Mouse (Mus musculus) skeletal muscle tissue, adult 2 months (tissue): ENCODE measurements around the gene Chid1.

ENCODE experiments used
- DNase-seq: peaks from one replicate; pipeline ENCODE4 v3.0.0-alpha.2; 2012; ENCODE audit warnings: low read depth, low spot score

Chid1 gene

DNA sequence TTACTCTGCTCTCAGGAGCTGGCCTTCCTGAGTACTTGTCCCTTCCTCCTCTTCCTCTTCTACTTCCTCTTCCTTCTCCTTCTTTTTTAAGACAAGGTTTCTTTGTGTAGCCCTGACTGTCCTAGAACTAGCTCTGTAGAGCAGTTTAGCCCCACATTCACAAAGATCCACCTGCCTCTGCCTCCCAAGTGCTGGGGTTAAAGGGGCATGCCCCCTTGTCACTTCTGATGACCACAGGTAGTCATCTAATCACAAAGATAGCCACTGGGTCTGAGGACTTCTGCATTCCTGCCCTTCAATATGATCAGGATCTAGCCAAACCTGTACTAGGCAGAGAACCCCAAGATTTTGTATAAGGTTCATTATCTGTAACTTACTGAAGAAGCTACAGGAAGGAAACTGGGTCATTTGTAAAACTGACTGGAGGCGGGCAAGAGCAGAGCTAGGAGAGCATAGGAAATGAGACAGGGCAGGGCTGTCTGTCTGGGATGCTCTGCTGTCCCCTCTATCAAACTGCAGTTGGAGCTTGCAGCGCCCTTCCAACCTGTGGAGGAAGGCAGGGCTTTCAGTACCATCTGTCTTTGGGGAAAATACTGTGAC lies 20.2 kb upstream of the Chid1 start:
- no peak for DNase-seq

DNA sequence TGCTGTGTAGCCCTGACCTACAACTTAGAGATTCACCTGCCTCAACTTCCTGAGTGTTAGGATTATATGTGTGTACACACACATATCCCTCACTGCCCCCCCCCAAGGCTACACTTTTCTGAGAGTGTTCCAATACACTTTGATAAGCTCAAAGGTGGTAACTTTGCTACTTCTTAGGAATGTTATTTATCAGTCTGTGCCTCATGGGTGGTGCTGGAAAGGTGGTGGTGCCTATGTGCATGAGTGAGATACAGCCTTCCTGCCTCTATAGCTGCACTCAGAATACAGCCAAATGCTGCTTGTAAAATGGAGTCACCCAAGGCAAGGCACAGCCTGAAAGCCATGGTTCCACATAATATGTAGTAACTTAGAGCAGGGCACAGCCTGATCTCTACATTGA lies 19.3 kb upstream of the Chid1 start:
- no peak for DNase-seq

DNA sequence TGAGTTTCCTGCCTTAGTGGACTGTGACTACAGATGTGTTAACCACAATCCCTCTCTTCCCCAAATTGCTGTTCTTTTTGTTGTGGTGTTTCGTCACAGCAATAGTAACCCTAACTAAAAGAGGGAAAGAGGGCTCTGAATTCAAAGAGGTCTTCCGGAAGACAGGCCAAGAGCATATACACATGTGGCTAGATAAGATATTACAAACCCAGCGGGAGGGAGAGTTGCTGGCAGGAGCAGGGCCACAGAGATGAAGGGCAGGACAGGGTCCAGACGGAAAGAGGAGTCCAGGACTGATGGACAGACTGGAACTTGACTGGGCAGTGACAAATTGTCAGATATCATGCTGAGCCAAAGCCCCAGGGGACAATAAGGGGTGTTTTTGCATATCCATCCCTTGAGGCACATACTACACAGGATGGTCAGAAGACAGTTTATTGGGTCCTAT lies 18.7 kb upstream of the Chid1 start:
- no peak for DNase-seq

DNA sequence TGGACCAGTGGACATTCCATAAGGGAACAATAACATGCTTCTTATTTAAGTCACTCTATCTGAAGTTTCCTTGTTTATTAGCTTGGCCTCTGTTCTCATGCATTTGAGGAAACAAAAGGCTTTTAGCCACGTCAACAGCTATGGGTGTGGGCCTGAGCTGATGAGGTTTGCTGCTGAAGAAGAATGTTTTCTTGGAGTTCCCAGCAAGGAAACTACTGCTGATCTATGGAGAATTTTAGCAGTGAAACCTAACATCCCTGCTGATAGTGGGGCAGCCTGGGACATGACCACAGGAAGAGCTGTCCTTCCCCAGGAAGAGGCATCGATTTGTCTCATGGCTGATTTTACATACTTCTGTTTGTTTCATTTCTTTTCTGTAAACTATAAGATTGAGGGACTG lies 10.8 kb upstream of the Chid1 start:
- peak; percentile 30 for DNase-seq

DNA sequence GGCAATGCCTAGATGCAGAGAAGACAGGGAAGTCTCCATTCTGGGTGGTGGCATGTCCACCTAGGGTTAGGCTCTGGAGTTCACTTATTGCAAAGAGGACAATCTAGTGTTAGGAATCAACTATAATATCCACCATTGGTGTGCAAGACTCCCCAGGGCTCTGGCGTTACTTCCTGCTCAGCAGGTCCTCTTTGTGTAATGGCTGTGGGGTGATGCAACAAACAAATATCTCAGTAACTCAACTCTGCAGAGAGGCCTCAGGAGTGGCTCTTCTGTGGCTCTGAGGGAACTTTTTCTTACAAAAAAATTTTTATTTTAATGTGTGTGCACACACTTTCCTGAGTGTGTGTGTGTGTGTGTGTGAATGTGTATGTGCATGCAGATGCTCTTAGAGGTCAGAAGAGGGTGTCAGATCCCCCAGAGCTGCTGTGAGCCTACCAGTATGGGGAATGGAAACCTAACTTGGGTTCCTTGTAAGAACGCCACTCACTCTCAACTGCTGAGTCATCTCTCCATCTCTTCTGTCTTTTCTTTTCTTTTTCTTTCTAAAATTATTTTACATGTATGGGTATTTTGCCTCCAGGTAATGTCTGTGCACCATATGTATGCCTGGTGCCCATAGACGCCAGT lies 9.9 kb upstream of the Chid1 start:
- DNase-seq, result no peak

DNA sequence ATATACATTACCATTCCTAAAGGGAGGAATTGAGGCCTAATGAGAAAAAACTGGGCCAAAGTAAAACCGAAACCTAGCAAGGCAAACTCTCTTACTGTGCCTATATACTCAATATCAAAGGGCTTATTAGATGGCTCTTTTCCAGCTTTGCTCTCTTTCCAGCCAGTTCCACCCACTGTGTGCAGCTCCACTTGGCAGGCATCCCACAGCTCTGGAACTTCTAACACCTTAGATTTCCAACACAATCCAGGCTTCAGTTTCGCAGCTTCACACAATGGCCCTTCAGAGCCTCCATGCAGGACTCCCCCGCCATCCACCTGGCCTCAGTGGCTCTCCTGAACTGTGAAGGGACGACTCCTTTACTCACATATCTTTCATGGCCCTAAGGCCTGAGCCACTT lies 5.0 kb upstream of the Chid1 start:
- no peak for DNase-seq

DNA sequence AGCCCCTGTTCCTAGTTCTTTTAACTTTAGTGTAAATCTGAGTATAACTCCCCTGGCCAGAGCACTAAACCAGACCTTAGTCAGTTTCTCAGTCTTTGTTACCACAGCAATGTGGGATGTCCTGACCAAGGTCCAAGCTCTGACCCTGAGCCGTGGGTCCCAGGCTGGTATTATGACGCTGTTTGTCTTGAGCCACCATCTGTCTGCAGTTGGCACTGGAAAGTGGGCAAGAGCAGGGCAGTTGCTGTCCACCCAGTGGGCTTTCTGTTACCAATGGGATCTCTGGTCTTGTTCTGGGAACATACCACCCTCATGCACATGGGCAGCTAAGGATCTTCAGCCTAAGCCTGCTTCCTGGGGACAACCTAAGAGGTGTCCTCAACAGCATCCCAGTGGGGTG lies 2.9 kb upstream of the Chid1 start:
- DNase-seq, result no peak

DNA sequence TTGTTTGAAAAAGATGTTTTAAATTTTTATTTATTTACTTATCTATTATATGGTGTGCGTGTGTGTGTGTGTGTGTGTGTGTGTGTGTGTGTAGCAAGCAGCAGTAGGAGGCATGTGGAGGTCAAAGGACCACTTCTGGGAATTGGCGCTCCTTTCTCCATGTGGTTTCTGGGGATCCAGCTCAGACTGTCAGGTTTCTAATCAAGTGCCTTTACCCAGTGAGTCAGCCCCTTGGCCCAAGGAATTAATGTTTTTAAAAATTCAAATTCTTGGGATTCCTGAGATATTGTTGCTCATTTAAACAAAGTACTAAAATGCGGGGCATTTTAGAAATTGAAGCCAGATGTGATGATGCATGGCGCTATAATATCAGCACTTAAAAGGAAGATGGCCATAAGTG lies 2.0 kb upstream of the Chid1 start:
- no peak for DNase-seq

DNA sequence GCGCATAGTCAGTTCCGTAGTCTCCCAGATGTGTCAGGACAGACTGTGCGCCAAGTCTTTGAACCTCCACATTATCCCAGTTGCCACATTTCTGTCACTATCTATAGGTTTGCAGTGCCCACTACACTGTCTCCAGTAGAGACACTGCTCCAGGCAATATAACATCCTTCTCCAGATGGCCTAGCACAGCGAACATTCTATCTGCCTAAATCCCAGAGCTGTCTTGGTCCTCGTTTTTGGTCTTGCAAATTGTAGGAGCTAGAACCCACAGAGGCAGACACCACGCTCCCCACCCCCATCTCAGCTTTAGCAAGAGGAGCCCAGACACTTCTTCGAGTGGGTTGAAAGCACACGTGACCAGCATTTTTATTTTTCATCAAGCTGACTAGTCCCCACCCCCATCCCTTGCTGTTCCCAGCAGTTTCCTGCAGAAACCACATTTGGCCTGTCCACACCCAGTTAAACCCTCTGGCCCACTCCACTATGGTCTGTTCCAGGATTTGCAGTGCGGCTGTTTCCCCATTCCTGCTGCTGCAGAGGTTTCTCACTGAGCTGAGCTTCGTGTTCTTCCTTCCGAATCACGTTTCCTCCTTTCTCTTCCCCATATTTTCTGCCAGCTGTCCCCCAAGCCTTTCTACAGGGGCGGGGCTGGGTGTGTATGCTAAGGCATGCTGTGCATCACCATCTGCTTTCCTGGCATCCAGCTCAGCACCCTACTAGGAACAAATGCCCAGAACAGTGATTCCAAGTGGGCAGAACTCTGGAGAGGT lies 840 bp upstream of the Chid1 start:
- DNase-seq, result peak; percentile 84

DNA sequence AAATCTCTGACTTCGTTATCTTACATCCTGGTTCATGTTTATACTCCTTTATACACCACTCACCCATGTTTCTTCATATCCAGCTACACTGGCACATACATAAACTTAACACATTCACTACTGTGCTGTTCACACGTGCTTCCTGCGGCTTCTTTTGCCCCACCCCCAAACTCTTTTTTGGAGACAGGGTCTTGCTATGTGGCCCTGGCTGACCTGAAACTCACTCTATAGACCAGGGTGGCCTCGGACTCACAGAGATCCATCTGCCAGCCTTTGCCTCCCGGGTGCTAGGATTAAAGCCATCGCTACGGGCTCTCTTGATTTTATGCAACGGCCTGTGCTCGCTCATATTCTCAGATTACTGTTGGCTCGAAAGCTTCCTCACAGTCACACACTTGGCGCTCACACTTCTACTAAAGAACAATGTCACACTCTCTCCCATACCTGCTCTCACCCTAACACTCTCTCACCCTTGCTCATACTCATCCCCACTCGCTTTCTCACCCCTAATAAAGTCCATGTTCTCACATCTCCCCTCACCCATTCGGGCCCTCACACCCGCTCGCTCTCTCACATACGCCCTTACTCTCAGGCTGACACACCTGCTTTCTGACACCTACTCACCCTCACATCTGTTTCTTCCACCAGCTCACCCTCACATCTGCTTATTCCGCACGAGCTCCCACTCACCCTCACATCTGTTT lies 653 bp downstream of the Chid1 start:
- DNase-seq, result peak; percentile 25

DNA sequence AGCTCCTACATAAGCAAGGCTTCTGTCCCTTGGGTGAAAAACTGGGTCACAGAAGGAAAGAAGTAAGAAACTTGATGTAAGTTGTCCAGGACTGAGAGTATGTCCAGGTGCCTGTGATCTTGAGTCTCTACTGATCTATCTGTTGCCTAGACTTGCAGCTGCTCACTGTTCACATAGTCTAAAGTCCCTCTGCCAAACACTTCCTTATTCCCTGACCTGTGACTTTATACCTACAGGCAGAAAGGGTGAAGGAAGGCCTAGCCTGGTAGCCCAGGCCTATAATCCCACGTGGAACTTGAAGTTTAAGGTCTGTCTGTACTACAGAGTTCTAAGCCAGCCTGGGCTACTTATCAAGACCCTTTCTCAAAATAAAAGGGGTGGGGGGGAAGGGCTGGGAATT lies 4.1 kb downstream of the Chid1 start:
- no peak for DNase-seq

DNA sequence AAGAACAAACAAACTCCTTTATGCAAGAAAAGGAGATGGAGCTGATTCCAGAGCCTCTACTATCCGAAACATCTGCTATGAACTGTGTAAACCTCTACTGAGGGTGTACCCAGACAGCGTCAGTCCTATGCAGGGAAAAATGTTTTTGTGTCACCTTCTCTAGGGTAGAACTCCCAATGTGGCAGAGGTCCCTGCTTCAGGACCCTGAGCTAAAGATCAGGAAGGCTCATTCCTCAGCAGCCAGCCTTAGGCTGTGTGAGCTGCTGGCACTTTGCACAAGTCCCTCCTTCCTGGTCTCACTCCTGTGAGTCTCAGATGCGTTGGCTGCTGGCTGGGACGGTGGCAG lies 14.1 kb downstream of the Chid1 start:
- no peak for DNase-seq

DNA sequence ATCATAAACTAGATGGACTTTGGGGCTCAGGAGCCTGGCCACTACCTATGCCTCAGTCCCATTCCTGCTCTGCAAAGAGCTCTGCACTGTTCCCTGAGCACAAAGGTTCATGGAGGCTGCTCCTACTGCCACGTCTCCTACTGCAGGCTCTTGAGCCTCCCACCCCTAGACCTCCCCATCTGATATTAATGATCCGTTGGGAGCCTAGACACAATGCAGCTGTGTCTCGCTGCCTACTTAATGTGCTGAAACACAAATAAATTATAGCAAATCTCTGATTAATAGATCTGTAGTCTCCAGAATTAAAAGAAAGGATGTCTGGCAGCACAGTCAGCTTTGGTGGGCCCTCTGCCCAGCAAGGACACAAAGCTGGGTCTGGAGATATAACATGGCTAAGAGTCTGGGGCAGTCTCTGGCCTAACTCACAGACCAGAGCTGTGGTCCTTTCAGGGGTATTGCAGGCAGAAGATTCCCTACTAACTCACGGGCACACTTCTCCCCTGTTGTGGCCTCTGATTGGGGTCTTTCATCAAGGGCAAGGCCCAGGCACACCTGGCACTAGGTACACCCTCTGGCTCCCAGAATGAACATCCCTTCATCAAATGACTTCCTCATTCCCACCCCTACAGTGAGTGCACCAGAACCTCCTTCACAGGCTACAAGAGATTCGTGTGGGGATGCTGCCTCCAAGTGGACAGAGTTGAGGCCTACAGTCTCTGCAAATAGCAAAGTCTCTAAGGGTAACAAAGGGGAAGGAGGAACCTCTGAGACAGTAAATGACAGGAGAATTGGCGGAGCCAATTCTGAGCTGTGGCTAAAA lies 14.7 kb downstream of the Chid1 start:
- DNase-seq, result peak; percentile 60

DNA sequence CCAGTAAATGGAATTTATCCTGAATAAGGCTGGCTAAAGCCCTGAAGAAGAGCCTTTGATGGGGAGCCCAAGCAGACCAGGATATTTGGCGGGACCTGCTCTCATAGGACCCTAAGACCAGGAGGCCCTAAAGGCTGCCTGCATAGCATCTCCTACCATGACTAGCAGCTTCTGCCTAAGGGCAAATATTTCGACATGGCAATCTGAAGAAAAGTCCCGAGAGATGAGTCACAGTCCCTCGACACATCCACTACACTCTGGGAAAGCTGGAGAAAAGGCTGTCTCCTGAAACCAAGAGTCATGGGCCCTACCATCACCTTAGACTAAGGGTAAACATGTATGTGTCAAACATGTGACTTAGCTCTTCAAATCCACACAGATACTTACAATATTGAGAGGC lies 15.4 kb downstream of the Chid1 start:
- DNase-seq, result no peak

DNA sequence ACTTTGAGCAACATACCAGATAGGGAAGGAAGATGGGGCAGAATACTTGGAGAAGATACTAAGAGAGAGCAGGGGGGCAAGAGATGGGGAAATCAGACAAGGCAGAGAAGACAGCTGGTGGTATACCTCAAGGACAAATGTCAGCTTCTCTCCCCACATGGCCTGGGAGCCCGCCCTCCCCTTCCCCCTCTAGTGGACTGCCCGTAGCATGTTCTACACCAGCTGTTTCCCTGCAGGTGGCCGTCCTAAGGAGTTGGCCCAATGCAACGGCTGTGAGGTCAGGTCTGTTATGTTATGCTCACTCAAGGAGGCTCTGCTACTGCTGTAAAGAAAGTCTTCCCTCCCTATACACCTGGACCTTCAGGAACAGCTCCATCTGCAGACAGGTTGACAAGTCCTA lies 16.6 kb downstream of the Chid1 start:
- DNase-seq, result no peak

DNA sequence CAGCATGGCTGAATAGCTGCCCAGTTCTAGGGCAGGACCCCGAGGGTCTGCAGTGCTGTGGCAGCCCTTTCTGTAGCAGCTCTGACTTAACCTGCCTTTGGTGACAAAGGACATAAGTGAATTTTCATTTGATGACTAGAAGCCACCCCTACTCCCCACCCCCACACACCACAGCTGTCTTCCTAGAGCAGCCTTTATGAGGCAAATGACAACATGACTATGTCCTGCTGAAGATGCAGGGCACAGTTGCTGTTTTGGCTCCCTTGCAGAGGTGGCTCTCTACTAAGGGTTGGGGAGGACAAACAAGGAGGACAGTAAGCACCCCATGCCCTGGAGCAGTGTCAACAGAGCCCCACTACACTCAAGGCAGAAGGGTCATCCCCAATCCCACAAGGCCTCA lies 19.9 kb downstream of the Chid1 start:
- no peak for DNase-seq

DNA sequence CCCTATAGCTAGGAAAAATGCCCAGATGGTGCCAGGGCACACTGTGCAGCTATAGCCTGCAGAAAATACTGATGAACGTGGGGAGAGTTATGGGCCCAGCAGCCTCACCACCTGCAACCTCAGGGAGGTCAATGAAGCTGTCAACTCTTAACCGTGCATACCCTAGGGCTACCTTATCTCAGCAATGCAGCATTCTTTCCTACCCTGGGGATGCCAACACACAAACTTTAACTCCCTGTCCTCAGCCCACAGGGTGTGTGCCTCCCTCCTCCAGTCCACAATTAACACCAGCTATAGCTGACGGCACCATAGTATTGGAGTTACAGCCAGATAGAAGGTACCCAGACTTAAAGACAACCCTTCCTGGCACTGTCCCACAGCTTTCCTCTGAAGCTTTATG lies 20.7 kb downstream of the Chid1 start:
- no peak for DNase-seq

DNA sequence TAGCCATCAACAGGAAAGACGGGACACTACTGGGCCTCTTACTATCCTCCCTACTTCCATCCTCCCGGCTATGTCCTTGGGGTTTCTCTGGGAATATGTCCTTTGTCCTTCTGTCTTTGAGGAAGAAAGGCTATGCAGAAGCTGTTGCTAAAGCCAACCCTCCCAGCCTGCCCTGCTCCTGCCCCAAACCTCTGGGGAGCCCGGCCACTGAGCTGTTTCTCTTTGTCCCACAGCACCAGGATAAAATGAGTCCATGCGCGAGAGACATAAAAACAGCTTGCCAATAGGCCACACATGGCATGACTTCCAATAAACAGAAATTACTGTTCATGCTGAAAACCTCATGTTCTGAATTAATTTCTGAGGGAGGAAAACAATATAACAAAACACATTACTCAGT lies 21.4 kb downstream of the Chid1 start:
- DNase-seq, result no peak

DNA sequence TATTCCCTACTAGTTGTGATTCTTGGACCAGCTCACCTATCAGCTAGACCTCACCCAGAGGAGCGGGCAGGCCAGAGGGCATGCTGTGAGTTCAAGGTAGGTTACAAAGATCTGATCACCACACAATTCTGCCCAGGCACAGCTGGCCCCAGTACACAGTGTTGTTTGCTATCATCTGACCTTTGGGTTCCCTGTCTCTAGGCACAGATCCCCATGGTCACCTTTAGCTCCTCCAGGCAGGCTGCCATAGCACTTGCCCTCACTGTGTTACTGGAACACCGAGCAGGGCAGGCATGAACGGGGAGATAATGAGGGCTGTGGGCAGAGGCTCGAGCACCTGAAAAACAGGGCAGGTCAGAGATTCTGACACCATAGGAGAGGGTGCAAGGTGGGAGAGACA lies 22.0 kb downstream of the Chid1 start:
- no peak for DNase-seq

DNA sequence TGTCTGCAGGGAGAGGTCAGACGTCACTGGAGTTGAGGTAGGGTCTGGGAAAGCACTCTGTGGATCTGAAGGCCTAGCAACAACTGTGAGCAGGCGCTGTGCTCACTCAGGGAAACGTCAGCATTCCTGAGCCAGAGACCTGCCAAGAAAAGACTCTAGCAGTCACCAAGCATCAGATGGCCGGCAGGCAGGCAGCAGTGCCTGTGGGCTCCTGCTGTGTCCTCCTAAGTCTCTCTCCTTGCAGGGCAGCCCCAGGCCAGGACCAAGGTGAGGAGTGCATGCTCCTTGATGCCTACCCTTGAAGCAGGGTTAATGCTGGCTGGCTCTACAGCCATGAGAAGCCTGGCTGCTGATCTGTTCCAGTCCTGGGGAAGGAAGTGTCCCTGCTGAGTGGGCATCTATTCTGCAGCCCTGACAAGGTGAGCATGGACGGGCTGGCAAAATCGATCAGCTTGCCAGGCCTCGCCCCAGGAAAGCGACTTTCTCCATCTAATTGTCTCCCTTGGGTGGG lies 28.9 kb downstream of the Chid1 start:
- peak; percentile 21 for DNase-seq

DNA sequence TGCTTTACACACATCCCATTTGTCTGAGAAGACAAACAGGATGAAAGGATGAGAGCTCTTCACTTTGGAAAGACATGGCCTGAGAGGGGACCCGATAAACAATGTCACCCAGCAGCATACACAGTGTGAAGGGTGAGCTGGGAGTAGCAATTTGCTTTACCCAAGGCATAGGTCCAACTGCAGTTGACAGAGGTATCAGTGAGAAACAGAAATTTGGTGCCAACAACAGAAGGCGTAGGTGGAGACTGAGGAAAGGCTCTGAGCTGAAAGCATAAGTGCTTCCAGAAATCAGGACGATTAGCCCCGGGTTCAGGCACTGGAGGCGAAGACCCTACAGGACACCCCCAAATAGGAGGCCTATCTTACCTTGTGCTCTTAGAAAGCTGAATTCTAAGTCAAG lies 29.5 kb downstream of the Chid1 start:
- DNase-seq, result no peak

DNA sequence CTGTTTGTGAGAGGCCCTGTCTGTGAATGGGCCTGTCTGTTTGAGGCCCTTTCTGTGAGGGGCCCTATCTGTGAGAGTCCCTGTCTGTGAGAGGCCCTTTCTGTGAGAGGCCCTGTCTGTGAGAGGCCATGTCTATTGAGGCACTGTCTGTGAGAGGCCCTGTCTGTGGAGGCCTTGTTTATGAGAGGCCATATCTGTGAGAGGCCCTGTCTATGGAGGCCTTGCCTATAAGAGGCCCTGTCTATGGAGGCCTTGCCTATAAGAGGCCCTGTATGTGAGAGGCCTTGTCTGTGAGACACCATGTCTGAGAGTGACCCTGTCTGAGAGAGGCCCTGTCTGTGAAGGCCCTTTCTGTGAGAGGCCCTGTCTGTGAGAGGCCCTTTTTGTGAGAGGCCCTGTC lies 31.5 kb downstream of the Chid1 start:
- no peak for DNase-seq
